Mouse (Mus musculus) ES-E14 (cell line): ENCODE measurements around the gene Dupd1. TPM values are rescaled to one million over a fixed set of nuclear protein-coding genes. Genes with fewer than 3 reads are reported as not detected.

Experiments
- DNase-seq: peaks from one replicate; pipeline ENCODE4 v3.0.0-alpha.2; 2013; ENCODE audit warnings: low read depth, low spot score
- H3K27ac ChIP-seq: 2 replicates; pipeline ENCODE4 v1.5.1; 2012; ENCODE audit warnings: low read depth, mild to moderate bottlenecking, low read length, moderate library complexity, mixed read lengths; ENCODE audit not compliant: poor library complexity, insufficient read depth, severe bottlenecking
- H3K36me3 ChIP-seq: 2 replicates; pipeline ENCODE4 v1.6.1; 2012; ENCODE audit warnings: mild to moderate bottlenecking, low read length, moderate library complexity, mixed read lengths; ENCODE audit not compliant: control insufficient read depth, poor library complexity, insufficient read depth, severe bottlenecking
- H3K4me1 ChIP-seq, 2 experiments: fragments of 150-350 bp in 1 of 2; sonication (generic) in 1 of 2; 2 replicates each; pipeline ENCODE4 v1.6.1; 2012; ENCODE audit warnings: low read length in 2 of 2, mild to moderate bottlenecking in 1 of 2, mixed read lengths in 1 of 2; ENCODE audit not compliant: control insufficient read depth in 2 of 2, insufficient read depth in 2 of 2, poor library complexity in 1 of 2
- H3K4me3 ChIP-seq, 2 experiments: fragments of 150-350 bp in 1 of 2; sonication (generic) in 1 of 2; 2 replicates each; pipeline ENCODE4 v1.5.1; 2012; ENCODE audit warnings: low read length in 2 of 2, low read depth in 1 of 2, mild to moderate bottlenecking in 1 of 2, mixed read lengths in 1 of 2; ENCODE audit not compliant: insufficient read depth in 1 of 2, poor library complexity in 1 of 2, severe bottlenecking in 1 of 2
- H3K9ac ChIP-seq: 2 replicates; pipeline ENCODE4 v1.6.1; 2012; ENCODE audit warnings: low read depth, mild to moderate bottlenecking, low read length, mixed read lengths; ENCODE audit not compliant: poor library complexity, insufficient read depth, severe bottlenecking
- H3K9me3 ChIP-seq: fragments of 150-350 bp; sonication (generic); 2 replicates; pipeline ENCODE4 v1.6.1; 2012; ENCODE audit warnings: low read depth, mild to moderate bottlenecking, low read length; ENCODE audit not compliant: control insufficient read depth, insufficient read depth
- CHD2 ChIP-seq: IDR thresholded peaks from 2 replicates; pipeline ENCODE4 v1.6.1; 2014; ENCODE audit warnings: mild to moderate bottlenecking, low read depth, low read length, inconsistent platforms
- HCFC1 ChIP-seq: IDR thresholded peaks from 2 replicates; pipeline ENCODE4 v1.6.1; 2012; ENCODE audit warnings: low read length, inconsistent platforms, borderline replicate concordance; ENCODE audit not compliant: insufficient read depth
- MAFK ChIP-seq: IDR thresholded peaks from 2 replicates; pipeline ENCODE4 v1.6.1; 2014; ENCODE audit warnings: mild to moderate bottlenecking, low read depth, low read length, inconsistent platforms; ENCODE audit not compliant: insufficient read depth
- ZC3H11A ChIP-seq: IDR thresholded peaks from 2 replicates; pipeline ENCODE4 v1.6.1; 2012; ENCODE audit warnings: low read depth, mild to moderate bottlenecking, inconsistent platforms, low read length, borderline replicate concordance
- ZNF384 ChIP-seq: IDR thresholded peaks from 2 replicates; pipeline ENCODE4 v1.6.1; 2012; ENCODE audit warnings: low read depth, low read length, inconsistent platforms
- in situ Hi-C, 2 experiments: fragments of 600-800 bp; cut with MboI; formaldehyde crosslinking; loops; one replicate each; pipeline ENCODE4 v1.15.1; 2025; ENCODE audit warnings: low sequenced_read_pairs in 2 of 2, inconsistent platforms in 1 of 2; ENCODE audit not compliant: unreplicated experiment in 2 of 2
- total RNA-seq: library from RNA; depleted of rRNA; stranded (reverse); fragments of 300-350 nt; gene quantifications from 2 replicates; pipeline ENCODE4 v1.2.3, GENCODE M21; 2012

The Dupd1 gene
- total RNA-seq, 1 experiment: not detected

GRCm38 (mm10) chr14:21750881-21751542 lies 36.6 kb upstream of the Dupd1 start, which contains the start of gene Dusp13:
TSS of gene Dusp13 (minus strand) at chr14:21751181.
- no peak within 1 kb of the TSS for H3K27ac ChIP-seq
- peaks cover 2 to 8% of the 10 kb centered on the region in 2 experiments; a peak in 1 of 4 replicates for H3K4me1 ChIP-seq
- no peak for TF ChIP-seq MAFK
- TF ChIP-seq HCFC1: 0 out of 2 replicates have a peak, but pooled peaks have one; percentile 2
- TF ChIP-seq ZNF384: no peak
- no peak for TF ChIP-seq ZC3H11A
- no peaks in the 10 kb centered on the region for H3K36me3 ChIP-seq
- in situ Hi-C loops: loop anchor here in 1 of 2 experiments (10.0 kb wide), 1 partner anchor 64 kb away; no protein-coding TSS in a partner anchor
- peak within 1 kb of the TSS; percentile 96 to 97 for H3K4me3 ChIP-seq
- DNase-seq: peak; percentile 50
- no peaks in the 10 kb centered on the region for H3K9me3 ChIP-seq
- H3K9ac ChIP-seq: peak within 1 kb of the TSS; percentile 88

DNA sequence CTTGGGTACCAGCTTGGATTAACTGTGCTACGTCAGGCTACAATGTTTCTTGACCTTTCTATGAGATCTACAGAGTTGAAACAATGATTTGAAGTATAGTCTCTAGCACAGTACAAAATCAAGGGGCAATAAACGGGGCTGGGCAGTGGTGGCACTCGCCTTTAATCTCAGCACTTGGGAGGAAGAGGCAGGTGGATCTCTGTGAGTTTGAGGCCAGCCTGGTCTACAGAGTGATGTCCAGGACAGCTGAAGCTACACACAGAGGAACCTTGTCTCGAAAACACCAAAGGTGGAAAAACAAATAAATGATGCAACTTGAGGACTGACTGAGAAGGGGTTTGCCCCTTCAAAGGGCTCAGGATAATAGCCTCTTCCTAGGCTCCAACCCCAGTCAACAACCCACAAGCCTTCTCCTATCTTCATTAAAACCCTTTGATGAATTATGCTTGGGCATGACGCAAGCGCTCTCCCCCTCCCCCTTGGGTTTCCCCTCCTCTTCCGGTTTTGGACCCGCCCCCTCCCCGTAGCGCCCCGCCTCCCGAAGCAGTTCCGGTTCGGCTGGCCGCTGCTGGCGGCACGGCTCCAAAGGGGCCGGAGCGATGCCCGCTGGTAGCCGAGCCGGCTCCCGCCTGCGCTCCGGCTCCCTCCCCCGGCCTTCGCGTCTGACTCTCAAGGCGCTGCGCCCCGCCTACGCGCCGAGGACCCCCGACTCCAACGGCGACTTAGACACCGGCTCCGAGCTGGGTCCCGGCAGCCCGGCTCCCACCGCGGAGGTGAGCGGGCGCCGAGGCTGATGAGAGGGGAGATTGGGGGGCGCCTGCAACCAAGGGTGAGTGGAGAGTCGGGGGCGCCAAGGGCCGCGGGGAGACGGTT lies 35.9 kb upstream of the Dupd1 start, which contains the start of gene Samd8:
Samd8 (plus strand) TSS at position 524 of the 873 bp plus-strand sequence.
- in situ Hi-C loops: loop anchor here in 1 of 2 experiments (10.0 kb wide), 1 partner anchor 65 kb away; no protein-coding TSS in a partner anchor
- TF ChIP-seq ZNF384 (no peak), CHD2 (no peak), HCFC1 (no peak), ZC3H11A (no peak), MAFK (no peak)
- H3K9ac ChIP-seq: peak within 1 kb of the TSS; percentile 88

DNA sequence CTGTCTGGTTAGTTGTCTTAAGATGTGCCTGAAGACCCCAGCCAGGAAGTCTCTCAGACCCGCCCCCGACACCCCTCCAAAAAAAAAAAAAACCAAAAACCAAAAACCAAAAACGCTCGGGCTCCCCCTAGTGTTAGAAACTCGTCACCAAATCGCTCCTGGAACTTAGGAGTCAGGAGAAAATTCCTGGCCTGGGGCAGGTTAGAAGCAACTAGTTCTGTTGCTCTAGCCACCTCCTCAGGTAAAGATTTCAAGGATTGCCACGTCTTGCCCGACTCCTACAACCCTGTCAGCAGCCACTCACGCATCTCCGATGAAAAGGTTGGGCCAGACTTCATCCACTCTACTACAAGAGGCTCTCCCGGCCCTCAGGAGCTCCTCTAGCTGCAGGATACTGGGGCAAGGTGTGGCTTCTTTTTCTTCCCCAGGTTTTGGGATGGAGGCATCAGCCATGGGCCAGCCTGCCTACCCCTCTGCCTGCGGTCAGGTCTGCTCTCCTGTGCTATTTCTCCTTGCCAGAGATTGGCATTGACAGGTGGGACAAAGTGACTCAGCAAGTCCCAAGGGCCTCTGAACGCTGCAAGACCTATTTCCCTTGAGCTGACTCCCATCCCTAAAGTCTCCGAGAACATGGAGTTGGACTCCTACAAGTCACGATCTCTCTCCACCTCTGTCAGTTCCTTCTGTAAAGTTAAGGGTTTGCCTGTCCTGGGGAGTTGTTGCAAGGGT lies 33.9 kb upstream of the Dupd1 start:
- TF ChIP-seq HCFC1: no peak
- TF ChIP-seq ZNF384: peak; percentile 92
- TF ChIP-seq ZC3H11A: no peak
- Histone ChIP-seq H3K27ac (no peak overlapping the region), H3K4me1 (peaks cover 2 to 8% of the 10 kb centered on the region in 2 experiments; a peak in 1 of 4 replicates), H3K4me3 (no peak overlapping the region; a peak in 2 of 4 replicates), H3K36me3 (no peaks in the 10 kb centered on the region), H3K9ac (no peak overlapping the region), H3K9me3 (no peaks in the 10 kb centered on the region)
- peak; percentile 56 for DNase-seq
- in situ Hi-C loops: loop anchor here in 1 of 2 experiments (25.0 kb wide), 1 partner anchor 611 kb away; no protein-coding TSS in a partner anchor

More for the DNA sequence above, 35.9 kb upstream of the Dupd1 start, which contains the start of gene Samd8:
- Histone ChIP-seq H3K27ac (no peak within 1 kb of the TSS), H3K36me3 (no peaks in the 10 kb centered on the region), H3K9me3 (no peaks in the 10 kb centered on the region), H3K4me3 (peak within 1 kb of the TSS; percentile 96 to 97), H3K4me1 (peaks cover 2 to 8% of the 10 kb centered on the region in 2 experiments; a peak in 1 of 4 replicates)
- DNase-seq: peak; percentile 76

GRCm38 (mm10) chr14:21747436-21748141 lies 33.2 kb upstream of the Dupd1 start:
- H3K27ac ChIP-seq: no peak overlapping the region
- no peak overlapping the region for H3K4me3 ChIP-seq
- in situ Hi-C loops: loop anchor here in 1 of 2 experiments (25.0 kb wide), 1 partner anchor 610 kb away; no protein-coding TSS in a partner anchor
- peaks cover 2 to 8% of the 10 kb centered on the region in 2 experiments; a peak in 1 of 4 replicates for H3K4me1 ChIP-seq
- no peaks in the 10 kb centered on the region for H3K36me3 ChIP-seq
- H3K9me3 ChIP-seq: no peaks in the 10 kb centered on the region
- no peak overlapping the region for H3K9ac ChIP-seq
- TF ChIP-seq MAFK (no peak), HCFC1 (no peak), ZNF384 (no peak), CHD2 (no peak), ZC3H11A (no peak)
- DNase-seq: no peak
